Mouse (Mus musculus): ENCODE data around the gene Pacrg.

GRCm38 (mm10) chr17:10430831-10431230 is 409.3 kb downstream of the Pacrg start:
- TF ChIP-seq CTCF (IDR thresholded peaks at IDR 0.05; ENCODE audit: low read depth) (no peak), EP300 (optimal IDR thresholded peaks at IDR 0.05) (no peak)

Measured in stomach, postnatal 0 days (tissue).